Mouse (Mus musculus) gastrocnemius, adult 8-10 months (tissue): ENCODE data around the gene Rmnd5b. TPM values are rescaled to one million over a fixed set of nuclear protein-coding genes. Genes with fewer than 3 reads are reported as not detected.

Experiments
- DNase-seq, 2 experiments: peaks; one replicate each; pipeline ENCODE4 v3.0.0; 2022; ENCODE audit warnings: low spot score in 2 of 2
- total RNA-seq, 4 experiments: library from RNA; stranded (reverse); gene quantifications; 2 replicates each; pipeline ENCODE4 v1.2.4; 2022

Gene Rmnd5b
- total RNA-seq, 4 experiments from 2014 or later: 10.5 to 13.0 (median 12.3) TPM

GRCm38 (mm10) chr11:51591915-51592314 lies 43.8 kb downstream of the Rmnd5b start:
- DNase-seq: no peak

DNA sequence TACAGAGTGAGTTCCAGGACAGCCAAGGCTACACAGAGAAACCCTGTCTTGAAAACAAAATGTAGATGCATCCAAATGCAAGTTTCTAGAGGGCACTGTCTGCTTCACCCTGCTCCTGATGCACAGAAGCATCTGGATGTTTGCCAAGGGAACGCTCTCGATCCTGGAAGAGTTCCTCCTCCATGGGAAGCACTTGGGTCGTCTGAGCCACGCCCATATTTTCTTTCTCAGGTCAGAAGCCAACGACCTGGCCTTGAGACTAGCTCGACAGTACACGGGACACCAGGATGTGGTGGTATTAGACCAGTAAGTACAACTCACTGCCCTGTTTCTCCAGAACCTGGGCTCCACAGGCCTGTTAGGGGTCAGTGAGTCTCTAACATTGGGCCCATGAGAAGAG lies 44.5 kb downstream of the Rmnd5b start:
- DNase-seq: no peak

DNA sequence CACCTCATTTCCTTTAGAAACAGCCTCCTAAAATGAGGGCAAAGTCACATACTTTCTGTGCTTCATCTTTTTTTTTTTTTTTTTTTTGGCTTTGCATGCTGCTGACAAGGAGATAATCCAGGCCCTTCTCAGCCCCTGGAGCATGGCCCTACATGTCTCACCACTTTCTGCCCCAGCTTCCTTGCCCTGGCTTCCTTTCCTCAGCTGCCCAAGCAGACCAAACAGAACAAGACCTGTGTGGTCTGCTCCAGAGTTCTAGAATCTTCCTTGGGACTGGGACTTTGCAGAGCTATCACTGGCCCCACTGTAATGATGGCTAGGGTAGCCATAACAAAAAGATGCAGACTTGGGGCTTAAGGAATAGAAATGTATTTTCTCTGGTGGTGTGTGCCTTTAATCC lies 45.7 kb downstream of the Rmnd5b start:
- no peak for DNase-seq

GRCm38 (mm10) chr11:51588833-51589232 lies 46.9 kb downstream of the Rmnd5b start:
- DNase-seq: no peak

- DNase-seq: no peak
Measured at GRCm38 (mm10) chr11:51587059-51587458, 48.6 kb downstream of the Rmnd5b start.

GRCm38 (mm10) chr11:51586411-51586810 lies 49.3 kb downstream of the Rmnd5b start:
- no peak for DNase-seq

DNA sequence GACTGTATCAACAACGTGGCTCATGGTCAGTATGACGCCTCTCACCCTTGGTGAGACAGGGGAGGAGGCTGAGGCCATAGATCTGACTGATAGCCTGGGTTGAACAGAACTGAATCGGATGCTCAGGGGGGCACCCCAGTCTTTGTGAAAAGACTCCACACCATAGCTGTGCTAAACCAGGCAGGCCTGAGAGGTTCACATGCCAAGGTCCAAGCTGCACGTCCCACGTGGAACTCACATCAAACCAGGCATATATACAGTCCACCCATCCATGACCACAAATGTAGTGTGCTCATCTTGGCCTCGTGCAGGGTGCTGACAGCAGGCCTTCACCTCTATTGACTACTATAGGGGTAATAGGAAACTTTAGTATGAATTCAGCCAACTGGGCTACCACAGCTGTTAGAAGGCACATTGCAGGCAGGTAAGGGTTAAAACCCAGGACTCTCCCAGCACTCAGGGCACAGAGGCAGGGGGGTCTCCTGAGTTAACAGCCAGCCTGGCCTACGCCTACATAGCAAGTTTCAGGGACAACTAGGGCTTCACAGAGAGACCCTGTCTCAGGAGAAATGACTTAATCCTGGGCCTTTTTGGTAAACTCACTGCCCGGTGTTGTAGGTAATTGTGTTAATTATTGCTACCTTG lies 50.0 kb downstream of the Rmnd5b start:
- no peak for DNase-seq

GRCm38 (mm10) chr11:51584431-51585248 lies 51.1 kb downstream of the Rmnd5b start, which contains the start of gene Phykpl:
Gene Phykpl (plus strand): TSS chr11:51584757.
- peak; percentile 96 to 97 for DNase-seq

DNA sequence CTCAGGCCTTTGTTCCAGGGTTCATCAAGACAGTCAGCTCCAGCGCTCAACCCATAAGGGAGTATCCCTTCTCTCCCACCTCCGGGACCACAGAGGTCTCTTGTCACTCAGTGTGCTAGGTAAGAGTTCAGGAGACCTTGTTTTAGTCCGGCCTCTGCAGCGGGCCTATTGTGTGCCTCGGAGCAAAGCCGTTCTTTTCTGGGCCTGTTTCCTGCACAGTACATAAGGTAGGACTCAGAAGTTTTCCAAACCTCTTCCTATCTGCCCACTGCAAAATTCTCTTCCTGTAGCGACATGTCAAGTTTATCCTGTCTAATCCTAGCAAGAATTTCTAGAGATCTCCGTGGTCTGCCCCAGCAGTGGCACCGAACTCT lies 51.7 kb downstream of the Rmnd5b start:
- peak in 1 of 2 experiments; percentile 15 for DNase-seq

GRCm38 (mm10) chr11:51582713-51583112 lies 53.0 kb downstream of the Rmnd5b start:
- peak; percentile 48 to 57 for DNase-seq

DNA sequence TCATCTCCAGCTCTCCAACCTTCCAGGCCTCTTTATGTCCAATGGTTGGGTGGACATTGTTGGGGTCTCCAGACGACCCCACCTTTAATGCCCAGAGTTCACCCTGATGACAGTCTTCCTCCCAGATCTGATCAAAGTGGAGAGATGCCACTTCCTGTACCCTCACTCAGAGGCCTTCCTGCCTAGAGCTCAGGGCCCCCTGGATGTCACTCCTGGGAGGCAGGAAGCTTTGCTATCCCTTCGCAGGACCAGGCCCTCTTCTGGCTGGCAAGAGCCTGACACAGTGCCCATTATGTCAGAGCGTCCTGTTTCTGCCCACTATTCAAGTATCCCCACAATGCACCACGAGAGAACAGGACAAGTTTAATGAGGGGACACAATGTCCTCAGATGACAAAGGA lies 56.7 kb downstream of the Rmnd5b start:
- no peak for DNase-seq

- no peak for DNase-seq
Measured at GRCm38 (mm10) chr11:51577587-51577986, 58.1 kb downstream of the Rmnd5b start.

GRCm38 (mm10) chr11:51576454-51576853 lies 59.2 kb downstream of the Rmnd5b start:
- DNase-seq: no peak

Other genes with a start within 250 kb of the Rmnd5b start
- gene Phykpl, start 51.1 kb downstream of the Rmnd5b start, total RNA-seq: 10 to 100 TPM in 3 of 4 experiments, 1 to 10 TPM in 1; 9.4 to 13.5 (median 12.8) TPM
- 100 to 1,000 TPM in 2 of 4 experiments, 10 to 100 TPM in 2; 91.0 to 116 (median 101) TPM for gene Hnrnpab, start 29.0 kb downstream of the Rmnd5b start, total RNA-seq
- 10 to 100 TPM; 23.0 to 28.1 (median 25.8) TPM for gene Nhp2, start 16.2 kb downstream of the Rmnd5b start, total RNA-seq
- 1 to 10 TPM; 2.0 to 3.1 (median 2.5) TPM for gene N4bp3, start 14.9 kb upstream of the Rmnd5b start, total RNA-seq
- under 1 TPM in 3 of 4 experiments, not detected in 1; 0.15 to 0.19 (median 0.19) TPM for gene D930048N14Rik, start 15.1 kb upstream of the Rmnd5b start, total RNA-seq
- gene 0610009B22Rik, start 53.0 kb upstream of the Rmnd5b start, total RNA-seq: 10 to 100 TPM; 45.1 to 53.9 (median 49.0) TPM
- gene Sec24a, start 127.7 kb upstream of the Rmnd5b start, total RNA-seq: 10 to 100 TPM; 34.7 to 51.4 (median 36.2) TPM
- 100 to 1,000 TPM; 497 to 597 (median 580) TPM for gene Sar1b, start 127.8 kb upstream of the Rmnd5b start, total RNA-seq
- 10 to 100 TPM in 1 of 4 experiments, 1 to 10 TPM in 3; 4.4 to 10.0 (median 9.1) TPM for gene Jade2, start 221.8 kb upstream of the Rmnd5b start, total RNA-seq